Mouse (Mus musculus) midbrain, postnatal 0 days (tissue): Measurements from ENCODE around the gene Mmd2. TPM values are rescaled to one million over a fixed set of nuclear protein-coding genes. Genes with fewer than 3 reads are reported as not detected.

Experiments used
- ATAC-seq: fragments of 200-750 bp; cut with Nextera tagmentation; 2 replicates; pipeline ENCODE4 v1.8.0; 2017; ENCODE audit warnings: moderate number of reproducible peaks, mild to moderate bottlenecking, moderate TSS enrichment, moderate library complexity; ENCODE audit not compliant: low FRiP score
- DNase-seq: peaks from one replicate; pipeline ENCODE4 v3.0.0-alpha.2; 2015; ENCODE audit warnings: low spot score
- H3K27ac ChIP-seq: fragments of 300-500 bp; sonication (generic); 2 replicates; pipeline ENCODE4 v1.5.1; 2014; ENCODE audit warnings: low read depth, mild to moderate bottlenecking, low read length, mixed read lengths
- H3K27me3 ChIP-seq: fragments of 300-500 bp; sonication (generic); 2 replicates; pipeline ENCODE4 v1.6.1; 2014; ENCODE audit warnings: low read length, control low read depth, mixed read lengths; ENCODE audit not compliant: insufficient read depth
- H3K36me3 ChIP-seq: fragments of 300-500 bp; sonication (generic); 2 replicates; pipeline ENCODE4 v1.6.1; 2014; ENCODE audit warnings: low read length, control low read depth, mixed read lengths; ENCODE audit not compliant: insufficient read depth
- H3K4me1 ChIP-seq: fragments of 300-500 bp; sonication (generic); 2 replicates; pipeline ENCODE4 v1.6.1; 2014; ENCODE audit warnings: mild to moderate bottlenecking, control low read depth, antibody characterized with exemption, low read length, mixed read lengths; ENCODE audit not compliant: insufficient read depth
- H3K4me2 ChIP-seq: fragments of 300-500 bp; sonication (generic); 2 replicates; pipeline ENCODE4 v1.6.1; 2014; ENCODE audit warnings: low read depth, mild to moderate bottlenecking, low read length, mixed read lengths; ENCODE audit not compliant: poor library complexity, severe bottlenecking
- H3K4me3 ChIP-seq: fragments of 300-500 bp; sonication (generic); 2 replicates; pipeline ENCODE4 v1.5.1; 2014; ENCODE audit warnings: low read depth, mild to moderate bottlenecking, low read length, moderate library complexity
- H3K9ac ChIP-seq: fragments of 300-500 bp; sonication (generic); replicated peaks from 2 replicates; pipeline ENCODE4 v1.6.1; 2014; ENCODE audit warnings: mild to moderate bottlenecking, low read length, moderate library complexity, mixed read lengths; ENCODE audit not compliant: poor library complexity, severe bottlenecking
- H3K9me3 ChIP-seq: fragments of 300-500 bp; sonication (generic); 2 replicates; pipeline ENCODE4 v1.6.1; 2016; ENCODE audit warnings: low read length, control low read depth
- CTCF ChIP-seq: IDR thresholded peaks from 2 replicates; pipeline ENCODE4 v1.5.1; 2016; ENCODE audit warnings: antibody characterized with exemption, mild to moderate bottlenecking
- WGBS: fragments of 180-500 bp; shearing (Covaris S2); extraction: QIAGEN DNeasy Blood & Tissue Kit; methylation state at CpG from one replicate; pipeline ENCODE4 v1.1.7; 2014; 5-methylcytosine and 5-hydroxymethylcytosine counted together
- polyA plus RNA-seq: library from polyadenylated mRNA; unstranded; fragments of >200 nt; fragmentation: Nextera tagmentation; extraction: Ambion mirVana; gene quantifications from 2 replicates; pipeline ENCODE4 v1.2.1, GENCODE M21; 2015
- total RNA-seq: library from RNA; depleted of rRNA; stranded (reverse); fragments of >200 nt; gene quantifications from 2 replicates; pipeline ENCODE4 v1.2.3, GENCODE M21; 2014

Mmd2 gene
- total and polyA plus RNA-seq, 2 experiments from 2014 or later, result 120 to 153 TPM

GRCm38 (mm10) chr5:142557397-142558067 is 51.1 kb downstream of the Mmd2 start:
- Histone ChIP-seq H3K4me2 (no peak overlapping the region), H3K27me3 (no peaks in the 10 kb centered on the region), H3K27ac (peak overlapping the region; percentile 4; the same call in 1 of the 2 replicates), H3K9ac (no peak overlapping the region), H3K4me3 (no peak overlapping the region), H3K36me3 (no peaks in the 10 kb centered on the region), H3K9me3 (no peaks in the 10 kb centered on the region), H3K4me1 (no peaks in the 10 kb centered on the region)
- 27% methylated on average over 10 of the region's 21 CpGs for whole genome bisulfite sequencing
- peak; percentile 94 for TF ChIP-seq CTCF
- ATAC-seq (peak; percentile 76), DNase-seq (peak; percentile 92)

GRCm38 (mm10) chr5:142556721-142557120 is 51.9 kb downstream of the Mmd2 start:
- 84% methylated on average over 4 of the region's 4 CpGs for WGBS
- Histone ChIP-seq H3K4me1 (no peaks in the 10 kb centered on the region), H3K9me3 (no peaks in the 10 kb centered on the region), H3K27ac (no peak overlapping the region), H3K4me3 (no peak overlapping the region), H3K27me3 (no peaks in the 10 kb centered on the region), H3K36me3 (no peaks in the 10 kb centered on the region), H3K9ac (no peak overlapping the region), H3K4me2 (no peak overlapping the region)
- no peak for TF ChIP-seq CTCF
- DNase-seq (no peak), ATAC-seq (no peak)

GRCm38 (mm10) chr5:142555866-142556265 is 52.7 kb downstream of the Mmd2 start:
- ATAC-seq, result no peak
- Histone ChIP-seq H3K4me2 (no peak overlapping the region), H3K36me3 (no peaks in the 10 kb centered on the region), H3K9ac (no peak overlapping the region), H3K27ac (no peak overlapping the region), H3K27me3 (no peaks in the 10 kb centered on the region), H3K9me3 (no peaks in the 10 kb centered on the region), H3K4me1 (no peaks in the 10 kb centered on the region), H3K4me3 (no peak overlapping the region)
- DNase-seq, result no peak
- no peak for TF ChIP-seq CTCF
- 80% methylated on average over 5 of the region's 5 CpGs for WGBS

GRCm38 (mm10) chr5:142550706-142551652 is 57.6 kb downstream of the Mmd2 start, which contains the start of gene Radil:
Radil (minus strand) TSS chr5:142551098.
- Histone ChIP-seq H3K9ac (peak within 1 kb of the TSS; percentile 64), H3K27me3 (no peaks in the 10 kb centered on the region), H3K9me3 (no peaks in the 10 kb centered on the region), H3K36me3 (no peaks in the 10 kb centered on the region), H3K4me1 (0 out of 2 replicates have a peak, but pooled peaks cover 6% of the 10 kb centered on the region), H3K4me2 (peak within 1 kb of the TSS; percentile 93), H3K4me3 (peak within 1 kb of the TSS; percentile 69), H3K27ac (peak within 1 kb of the TSS; percentile 69)
- ATAC-seq (peak; percentile 94), DNase-seq (peak; percentile 99)
- WGBS, result 2% methylated on average over 74 of the region's 80 CpGs
- TF ChIP-seq CTCF, result peak; percentile 93

GRCm38 (mm10) chr5:142549961-142550705 is 58.5 kb downstream of the Mmd2 start:
- TF ChIP-seq CTCF, result no peak
- Histone ChIP-seq H3K4me2 (peak overlapping the region; percentile 93), H3K4me1 (0 out of 2 replicates have a peak, but pooled peaks cover 6% of the 10 kb centered on the region), H3K36me3 (no peaks in the 10 kb centered on the region), H3K27ac (peak overlapping the region; percentile 69), H3K4me3 (peak overlapping the region; percentile 69), H3K9me3 (no peaks in the 10 kb centered on the region), H3K9ac (peak overlapping the region; percentile 64), H3K27me3 (no peaks in the 10 kb centered on the region)
- WGBS, result 2% methylated on average over 31 of the region's 31 CpGs
- ATAC-seq (peak; percentile 31; the same call in 1 of the 2 replicates), DNase-seq (peak; percentile 37)
